Mouse (Mus musculus) myocyte (in vitro differentiated cells): ENCODE measurements at regions not wholly inside any gene's neighbourhood (a gene's known extent, or its start where the extent isn't known, plus 50 kb on each side); places are given as distances from the start of the nearest gene placed in this dataset.

ENCODE experiments used
- H3K27me3 ChIP-seq: one replicate; pipeline ENCODE4 v1.6.1; 2011; ENCODE audit not compliant: control insufficient read depth, insufficient read depth, insufficient read length
- H3K36me3 ChIP-seq: one replicate; pipeline ENCODE4 v1.6.1; 2011; ENCODE audit not compliant: control insufficient read depth, insufficient read depth
- H3K4me2 ChIP-seq: one replicate; pipeline ENCODE4 v1.6.1; 2011; ENCODE audit warnings: low read depth, control low read depth
- H3K4me3 ChIP-seq: one replicate; pipeline ENCODE4 v1.5.1; 2011; ENCODE audit warnings: mild to moderate bottlenecking, control low read depth, moderate library complexity
- H3K79me2 ChIP-seq: one replicate; pipeline ENCODE4 v1.6.1; 2011; ENCODE audit not compliant: control insufficient read depth, insufficient read depth
- H3ac ChIP-seq: one replicate; pipeline ENCODE4 v1.6.1; 2011; ENCODE audit not compliant: control insufficient read depth, insufficient read length
- CEBPB ChIP-seq: IDR thresholded peaks from 2 replicates; pipeline ENCODE4 v1.6.1; 2011; ENCODE audit warnings: mild to moderate bottlenecking, moderate library complexity; ENCODE audit not compliant: poor library complexity, insufficient read depth, severe bottlenecking
- E2F4 ChIP-seq: IDR thresholded peaks from one replicate; pipeline ENCODE4 v1.6.1; 2011; ENCODE audit warnings: mild to moderate bottlenecking, control low read depth, moderate library complexity; ENCODE audit not compliant: insufficient read depth
- MAX ChIP-seq: IDR thresholded peaks from one replicate; pipeline ENCODE4 v1.6.1; 2011; ENCODE audit warnings: low read depth, mild to moderate bottlenecking, control low read depth
- MYOD1 ChIP-seq, 3 experiments: IDR thresholded peaks; one replicate each; pipeline ENCODE4 v1.6.1; 2011; ENCODE audit warnings: control low read depth in 2 of 3, low read depth in 2 of 3, mild to moderate bottlenecking in 2 of 3, moderate library complexity in 1 of 3; ENCODE audit not compliant: insufficient read length in 2 of 3, control insufficient read depth in 1 of 3
- MYOG ChIP-seq, 3 experiments: IDR thresholded peaks; one replicate each; pipeline ENCODE4 v1.6.1; 2011; ENCODE audit warnings: control low read depth in 2 of 3, low read depth in 2 of 3, mild to moderate bottlenecking in 2 of 3; ENCODE audit not compliant: insufficient read length in 2 of 3, control insufficient read depth in 1 of 3, insufficient read depth in 1 of 3
- POLR2A ChIP-seq: IDR thresholded peaks from one replicate; pipeline ENCODE4 v1.6.1; 2011; ENCODE audit warnings: low read depth, mild to moderate bottlenecking, control low read depth, moderate library complexity; ENCODE audit not compliant: insufficient read length
- POLR2AphosphoS2 ChIP-seq: IDR thresholded peaks from one replicate; pipeline ENCODE4 v1.6.1; 2011; ENCODE audit warnings: low read depth, control low read depth; ENCODE audit not compliant: insufficient read length
- REST ChIP-seq: IDR thresholded peaks from one replicate; pipeline ENCODE4 v1.6.1; 2011; ENCODE audit warnings: mild to moderate bottlenecking, control low read depth, moderate library complexity; ENCODE audit not compliant: insufficient read depth, insufficient read length
- SRF ChIP-seq: IDR thresholded peaks from one replicate; pipeline ENCODE4 v1.6.1; 2011; ENCODE audit warnings: low read depth; ENCODE audit not compliant: control insufficient read depth, insufficient read length
- TCF12 ChIP-seq: IDR thresholded peaks from one replicate; pipeline ENCODE4 v1.6.1; 2011; ENCODE audit warnings: mild to moderate bottlenecking, control low read depth; ENCODE audit not compliant: poor library complexity, insufficient read depth, severe bottlenecking
- TCF3 ChIP-seq: IDR thresholded peaks from one replicate; pipeline ENCODE4 v1.6.1; 2011; ENCODE audit warnings: low read depth, control low read depth; ENCODE audit not compliant: insufficient read length
- USF1 ChIP-seq: IDR thresholded peaks from one replicate; pipeline ENCODE4 v1.6.1; 2011; ENCODE audit warnings: low read depth, mild to moderate bottlenecking, control low read depth, moderate library complexity

- no peak overlapping the region for H3ac ChIP-seq
- no peaks in the 10 kb centered on the region for H3K27me3 ChIP-seq
- no peak for TF ChIP-seq TCF12
- no peak for TF ChIP-seq CEBPB
- no peak overlapping the region for H3K4me2 ChIP-seq
- H3K36me3 ChIP-seq: no peaks in the 10 kb centered on the region
- H3K79me2 ChIP-seq: no peaks in the 10 kb centered on the region
- H3K4me3 ChIP-seq: no peak overlapping the region
Observed at GRCm38 (mm10) chr17:75804358-75804757, 252.6 kb upstream of the Fam98a start.

GRCm38 (mm10) chr17:75796380-75796779, 244.6 kb upstream of the Fam98a start:
- Histone ChIP-seq H3K79me2 (no peaks in the 10 kb centered on the region), H3K27me3 (no peaks in the 10 kb centered on the region), H3K36me3 (no peaks in the 10 kb centered on the region), H3ac (no peak overlapping the region), H3K4me2 (no peak overlapping the region), H3K4me3 (no peak overlapping the region)
- TF ChIP-seq USF1 (no peak), REST (no peak), SRF (no peak), TCF12 (no peak), TCF3 (no peak), POLR2AphosphoS2 (no peak), MYOD1 (IDR thresholded peaks at IDR 0.05; ENCODE audit: control insufficient read depth in 1 of 3, insufficient read length in 2 of 3, low read depth in 2 of 3) (no peak), POLR2A (no peak), E2F4 (no peak), CEBPB (no peak), MYOG (IDR thresholded peaks at IDR 0.05; ENCODE audit: control insufficient read depth in 1 of 3, insufficient read depth in 1 of 3, insufficient read length in 2 of 3, low read depth in 2 of 3) (no peak), MAX (no peak)

GRCm38 (mm10) chr17:75795772-75796171, 244.0 kb upstream of the Fam98a start:
- Histone ChIP-seq H3K4me3 (no peak overlapping the region), H3K36me3 (no peaks in the 10 kb centered on the region), H3K79me2 (no peaks in the 10 kb centered on the region), H3K27me3 (no peaks in the 10 kb centered on the region), H3K4me2 (no peak overlapping the region), H3ac (no peak overlapping the region)
- no peak for TF ChIP-seq MAX
- TF ChIP-seq CEBPB: no peak

GRCm38 (mm10) chr17:75779770-75780169, 228.0 kb upstream of the Fam98a start:
- H3K79me2 ChIP-seq: no peaks in the 10 kb centered on the region
- no peaks in the 10 kb centered on the region for H3K27me3 ChIP-seq
- TF ChIP-seq MYOG (IDR thresholded peaks at IDR 0.05; ENCODE audit: control insufficient read depth in 1 of 3, insufficient read depth in 1 of 3, insufficient read length in 2 of 3, low read depth in 2 of 3): no peak
- TF ChIP-seq POLR2A: no peak
- TF ChIP-seq E2F4: no peak
- TF ChIP-seq REST: no peak
- TF ChIP-seq USF1: no peak
- no peaks in the 10 kb centered on the region for H3K36me3 ChIP-seq
- H3K4me3 ChIP-seq: no peak overlapping the region
- no peak overlapping the region for H3K4me2 ChIP-seq
- H3ac ChIP-seq: no peak overlapping the region

GRCm38 (mm10) chr17:75776611-75777010, 224.9 kb upstream of the Fam98a start:
- H3K79me2 ChIP-seq: no peaks in the 10 kb centered on the region
- H3K36me3 ChIP-seq: no peaks in the 10 kb centered on the region
- no peak overlapping the region for H3ac ChIP-seq
- H3K27me3 ChIP-seq: no peaks in the 10 kb centered on the region
- no peak overlapping the region for H3K4me3 ChIP-seq
- TF ChIP-seq SRF: no peak
- no peak for TF ChIP-seq REST
- TF ChIP-seq POLR2AphosphoS2: no peak
- no peak for TF ChIP-seq TCF12
- TF ChIP-seq USF1: no peak
- no peak for TF ChIP-seq CEBPB
- no peak for TF ChIP-seq MYOD1 (IDR thresholded peaks at IDR 0.05; ENCODE audit: control insufficient read depth in 1 of 3, insufficient read length in 2 of 3, low read depth in 2 of 3)
- TF ChIP-seq MYOG (IDR thresholded peaks at IDR 0.05; ENCODE audit: control insufficient read depth in 1 of 3, insufficient read depth in 1 of 3, insufficient read length in 2 of 3, low read depth in 2 of 3): no peak
- no peak for TF ChIP-seq TCF3
- TF ChIP-seq MAX: no peak
- no peak for TF ChIP-seq E2F4
- TF ChIP-seq POLR2A: no peak
- H3K4me2 ChIP-seq: no peak overlapping the region

GRCm38 (mm10) chr17:75775518-75775917, 223.8 kb upstream of the Fam98a start:
- H3ac ChIP-seq: no peak overlapping the region
- H3K36me3 ChIP-seq: no peaks in the 10 kb centered on the region
- H3K27me3 ChIP-seq: no peaks in the 10 kb centered on the region
- no peak overlapping the region for H3K4me3 ChIP-seq
- no peak for TF ChIP-seq MYOG (IDR thresholded peaks at IDR 0.05; ENCODE audit: control insufficient read depth in 1 of 3, insufficient read depth in 1 of 3, insufficient read length in 2 of 3, low read depth in 2 of 3)
- TF ChIP-seq SRF: no peak
- no peak for TF ChIP-seq TCF3
- no peak for TF ChIP-seq POLR2AphosphoS2
- no peak for TF ChIP-seq MYOD1 (IDR thresholded peaks at IDR 0.05; ENCODE audit: control insufficient read depth in 1 of 3, insufficient read length in 2 of 3, low read depth in 2 of 3)
- TF ChIP-seq REST: no peak
- TF ChIP-seq CEBPB: no peak
- no peak for TF ChIP-seq TCF12
- TF ChIP-seq USF1: no peak
- H3K4me2 ChIP-seq: no peak overlapping the region
- H3K79me2 ChIP-seq: no peaks in the 10 kb centered on the region
